Mouse (Mus musculus) left cerebral cortex, postnatal 4 days (tissue): Measurements from ENCODE around the gene Ccm2l. TPM values are rescaled to one million over a fixed set of nuclear protein-coding genes. Genes with fewer than 3 reads are reported as not detected.
A peak's percentile ranks its signal among the peaks of the same experiment; 100 is the strongest.

ENCODE experiments used
- DNase-seq: peaks from one replicate; pipeline ENCODE4 v3.0.0-alpha.2; 2022
- intact Hi-C: fragments of 180-260 bp; cut with DNase I; formaldehyde crosslinking; loops from one replicate; pipeline ENCODE4 v1.15.1; 2025
- total RNA-seq, 2 experiments: library from RNA; stranded (reverse); gene quantifications; 2 replicates each; pipeline ENCODE4 v1.2.3; 2021

Gene Ccm2l
- total RNA-seq, 2 experiments from 2014 or later: 3.0 to 4.7 TPM

- intact Hi-C loops: no loop called here
- DNase-seq: no peak
These were observed 21.3 kb downstream of the Ccm2l start for GRCm38 (mm10) chr2:153087091-153087490.

GRCm38 (mm10) chr2:153089316-153089715 is 23.6 kb downstream of the Ccm2l start:
- DNase-seq: no peak
- intact Hi-C loops: no loop called here

GRCm38 (mm10) chr2:153090551-153091165 is 24.9 kb downstream of the Ccm2l start:
- no peak for DNase-seq
- intact Hi-C loops: no loop called here

GRCm38 (mm10) chr2:153107046-153107766 is 41.5 kb downstream of the Ccm2l start:
- DNase-seq: no peak
- intact Hi-C loops: no loop called here

GRCm38 (mm10) chr2:153107802-153108201 is 42.0 kb downstream of the Ccm2l start:
- intact Hi-C loops: no loop called here
- DNase-seq: no peak

- intact Hi-C loops: no loop called here
- DNase-seq: peak; percentile 27
These were observed 42.8 kb downstream of the Ccm2l start, which contains the start of gene Hck for GRCm38 (mm10) chr2:153108313-153109264. Gene Hck, plus strand, starts transcription at chr2:153108468.

- DNase-seq: no peak
- intact Hi-C loops: no loop called here
These were observed 43.8 kb downstream of the Ccm2l start for GRCm38 (mm10) chr2:153109596-153109995.

- intact Hi-C loops: no loop called here
These were observed 45.5 kb downstream of the Ccm2l start for GRCm38 (mm10) chr2:153111298-153111697.

GRCm38 (mm10) chr2:153115679-153116081 is 49.9 kb downstream of the Ccm2l start:
- DNase-seq: no peak
- intact Hi-C loops: no loop called here

More at GRCm38 (mm10) chr2:153111298-153111697, 45.5 kb downstream of the Ccm2l start:
- DNase-seq: no peak

GRCm38 (mm10) chr2:153117051-153117486 is 51.3 kb downstream of the Ccm2l start:
- no peak for DNase-seq
- intact Hi-C loops: no loop called here

- intact Hi-C loops: no loop called here
These were observed 53.7 kb downstream of the Ccm2l start for GRCm38 (mm10) chr2:153119488-153119887.

GRCm38 (mm10) chr2:153120126-153120525 is 54.4 kb downstream of the Ccm2l start:
- intact Hi-C loops: no loop called here
- no peak for DNase-seq

More at GRCm38 (mm10) chr2:153119488-153119887, 53.7 kb downstream of the Ccm2l start:
- no peak for DNase-seq

GRCm38 (mm10) chr2:153121821-153122615 is 56.3 kb downstream of the Ccm2l start:
- no peak for DNase-seq
- intact Hi-C loops: no loop called here

- intact Hi-C loops: no loop called here
- DNase-seq: no peak
These were observed 56.9 kb downstream of the Ccm2l start for GRCm38 (mm10) chr2:153122701-153123100.

GRCm38 (mm10) chr2:153125875-153126274 is 60.1 kb downstream of the Ccm2l start:
- DNase-seq: no peak
- intact Hi-C loops: no loop called here

- intact Hi-C loops: no loop called here
- peak; percentile 29 for DNase-seq
These were observed 65.3 kb downstream of the Ccm2l start for GRCm38 (mm10) chr2:153131019-153131418.
